Mouse (Mus musculus): ENCODE results near the gene Nucb2. TPM values are rescaled to one million over a fixed set of nuclear protein-coding genes. Genes with fewer than 3 reads are reported as not detected.
A peak's percentile ranks its signal among the peaks of the same experiment; 100 is the strongest.

Gene Nucb2
- 36.4 and 40.2 TPM in 2 replicates for polyA plus RNA-seq (2015; fragmentation: Nextera tagmentation; extraction: Ambion mirVana)

DNA sequence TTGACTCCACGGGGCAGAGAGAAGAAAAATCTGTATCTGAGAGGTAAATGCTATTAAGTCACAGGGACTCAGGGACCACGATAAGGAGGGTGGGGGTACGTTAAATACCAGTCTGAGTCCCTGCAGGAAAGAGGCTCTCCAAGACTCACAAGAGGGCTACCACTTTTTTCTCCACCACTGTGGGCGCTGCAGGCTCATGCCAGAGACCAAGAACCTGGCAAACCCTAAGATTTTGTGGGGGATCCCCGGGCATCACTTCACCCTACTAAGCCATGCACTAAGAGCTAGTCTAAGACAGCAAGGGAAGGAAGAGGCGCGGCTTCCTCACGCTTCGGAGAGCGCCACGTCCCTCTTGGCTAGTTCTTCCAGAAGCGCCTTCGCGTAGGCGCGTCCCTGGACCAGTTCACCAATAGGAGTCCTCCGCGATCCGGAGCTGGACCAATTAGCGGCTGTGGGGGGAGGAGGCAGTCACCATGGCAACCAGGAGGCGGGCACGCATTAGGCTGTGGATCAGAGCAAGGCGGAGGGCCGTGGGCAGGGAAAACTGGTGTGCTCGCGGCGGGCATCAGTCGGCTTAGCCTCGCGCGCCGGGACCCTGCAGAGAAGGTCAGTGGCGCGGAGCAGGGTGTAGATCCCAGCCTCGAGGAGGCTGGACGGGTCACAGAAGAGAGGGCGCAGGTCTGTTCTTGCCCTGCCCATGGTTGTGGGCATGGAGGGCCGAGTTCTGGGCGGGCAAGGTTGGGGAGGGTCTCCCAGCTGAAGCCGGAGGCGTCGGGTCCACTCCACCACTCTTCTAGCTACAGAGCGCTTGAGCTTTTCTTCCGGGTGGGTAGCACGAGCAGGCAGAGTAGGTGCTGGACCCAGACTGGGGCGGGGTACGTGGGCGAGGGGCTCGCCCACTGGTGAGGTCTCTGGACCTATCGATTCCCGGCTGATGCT is at the start of gene Nucb2:
TSS of gene Nucb2 (plus strand) at position 491 of the 939 bp plus-strand sequence.
- Histone ChIP-seq H3K9me3 (replicated peaks; ENCODE audit: control insufficient read depth, low read length) (no peaks in the 10 kb centered on the region), H3K27ac (ENCODE audit: low read length) (peak within 1 kb of the TSS; percentile 40; the same call in 1 of the 2 replicates), H3K4me3 (replicated peaks; ENCODE audit: low read length) (peak within 1 kb of the TSS; percentile 70), H3K4me1 (ENCODE audit: control insufficient read depth, insufficient read depth, low read length) (no peaks in the 10 kb centered on the region), H3K36me3 (ENCODE audit: control insufficient read depth, insufficient read depth, low read length) (no peaks in the 10 kb centered on the region), H3K4me2 (ENCODE audit: low read depth, low read length) (peak within 1 kb of the TSS; percentile 92), H3K9ac (ENCODE audit: low read length) (peak within 1 kb of the TSS; percentile 82), H3K27me3 (ENCODE audit: control insufficient read depth, insufficient read depth, low read length) (no peaks in the 10 kb centered on the region)
- WGBS: under 1% methylated on average over 51 of the region's 51 CpGs
- peak; percentile 100 for ATAC-seq (ENCODE audit: insufficient read depth, low FRiP score)

DNA sequence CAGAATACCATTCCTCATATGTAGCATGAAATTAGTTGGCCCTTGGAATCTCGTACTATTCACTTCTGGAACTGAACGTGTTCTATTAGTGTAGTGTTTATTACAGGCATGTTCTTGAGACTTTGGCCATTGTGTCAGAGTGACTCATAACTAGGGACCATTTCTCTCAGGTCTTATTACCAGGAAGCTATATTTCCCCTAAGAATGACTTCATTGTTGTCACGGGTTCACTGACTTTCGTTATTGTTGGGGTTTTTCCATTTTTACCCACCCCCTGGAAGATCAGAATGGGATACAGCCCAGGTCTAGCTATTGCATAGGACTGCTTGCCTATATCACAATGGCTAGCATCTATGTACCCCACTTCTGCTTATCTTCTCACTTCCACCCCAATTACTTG is 47.2 kb upstream of the Nucb2 start:
- WGBS: 63% methylated on average over 4 of the region's 4 CpGs
- no peak overlapping the region for H3K4me3 ChIP-seq (replicated peaks; ENCODE audit: low read length)
- H3K27ac ChIP-seq (ENCODE audit: low read length): no peak overlapping the region
- no peak overlapping the region for H3K9ac ChIP-seq (ENCODE audit: low read length)
- no peaks in the 10 kb centered on the region for H3K36me3 ChIP-seq (ENCODE audit: control insufficient read depth, insufficient read depth, low read length)
- H3K27me3 ChIP-seq (ENCODE audit: control insufficient read depth, insufficient read depth, low read length): no peaks in the 10 kb centered on the region
- ATAC-seq (ENCODE audit: insufficient read depth, low FRiP score): no peak
- H3K4me2 ChIP-seq (ENCODE audit: low read depth, low read length): no peak overlapping the region
- peaks cover 4% of the 10 kb centered on the region; the same call in 1 of the 2 replicates for H3K4me1 ChIP-seq (ENCODE audit: control insufficient read depth, insufficient read depth, low read length)
- H3K9me3 ChIP-seq (replicated peaks; ENCODE audit: control insufficient read depth, low read length): no peaks in the 10 kb centered on the region

DNA sequence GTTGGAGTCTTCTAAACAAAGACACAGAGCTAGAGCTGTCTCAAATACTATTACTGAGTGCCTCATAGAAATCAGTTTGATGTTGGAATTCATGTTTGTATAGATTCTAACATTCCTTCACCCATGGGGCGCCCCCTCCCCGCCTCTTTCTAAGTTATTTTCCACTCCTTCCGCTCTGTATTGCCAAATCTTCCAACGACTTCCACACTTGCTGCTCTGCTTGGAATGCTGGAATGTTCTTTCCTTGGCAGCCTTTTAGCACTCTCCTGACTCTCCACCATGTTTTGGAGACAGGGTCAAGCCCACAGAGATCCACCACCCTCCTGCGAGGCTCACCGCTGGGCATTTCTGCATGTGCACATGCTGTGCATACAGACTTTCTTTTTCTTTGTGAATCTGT is 46.8 kb upstream of the Nucb2 start:
- H3K4me3 ChIP-seq (replicated peaks; ENCODE audit: low read length): no peak overlapping the region
- ATAC-seq (ENCODE audit: insufficient read depth, low FRiP score): no peak
- H3K36me3 ChIP-seq (ENCODE audit: control insufficient read depth, insufficient read depth, low read length): no peaks in the 10 kb centered on the region
- H3K27ac ChIP-seq (ENCODE audit: low read length): peak overlapping the region; percentile 26; the same call in 1 of the 2 replicates
- H3K9me3 ChIP-seq (replicated peaks; ENCODE audit: control insufficient read depth, low read length): no peaks in the 10 kb centered on the region
- H3K9ac ChIP-seq (ENCODE audit: low read length): no peak overlapping the region
- H3K4me1 ChIP-seq (ENCODE audit: control insufficient read depth, insufficient read depth, low read length): peaks cover 4% of the 10 kb centered on the region; the same call in 1 of the 2 replicates
- no peaks in the 10 kb centered on the region for H3K27me3 ChIP-seq (ENCODE audit: control insufficient read depth, insufficient read depth, low read length)
- WGBS: 59% methylated on average over 6 of the region's 6 CpGs
- no peak overlapping the region for H3K4me2 ChIP-seq (ENCODE audit: low read depth, low read length)

DNA sequence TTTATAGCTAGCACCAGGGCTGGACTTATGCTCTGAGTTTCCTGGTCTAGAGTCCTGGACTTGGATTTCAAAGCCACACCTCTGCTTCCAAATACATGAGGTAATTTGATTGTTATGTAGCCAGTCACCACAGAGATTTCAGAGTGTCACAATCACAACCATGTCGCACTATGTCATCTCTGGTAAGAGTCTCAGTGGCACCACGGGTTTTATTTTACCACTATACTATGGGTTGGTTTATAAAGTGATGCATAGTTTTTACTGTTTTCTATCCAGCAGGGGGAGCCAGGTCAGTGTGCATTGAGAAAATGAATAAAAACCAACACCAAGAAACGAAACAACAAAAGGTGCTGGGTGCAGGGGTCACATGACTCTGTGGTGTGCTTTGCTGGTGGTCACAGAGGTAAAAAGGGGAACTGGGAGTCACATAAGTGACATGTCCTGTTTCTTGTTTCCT is 45.2 kb upstream of the Nucb2 start:
- ATAC-seq (ENCODE audit: insufficient read depth, low FRiP score): no peak
- H3K36me3 ChIP-seq (ENCODE audit: control insufficient read depth, insufficient read depth, low read length): no peaks in the 10 kb centered on the region
- H3K27me3 ChIP-seq (ENCODE audit: control insufficient read depth, insufficient read depth, low read length): no peaks in the 10 kb centered on the region
- no peak overlapping the region for H3K4me3 ChIP-seq (replicated peaks; ENCODE audit: low read length)
- WGBS: 32% methylated on average over 3 of the region's 3 CpGs
- no peak overlapping the region for H3K9ac ChIP-seq (ENCODE audit: low read length)
- no peaks in the 10 kb centered on the region for H3K9me3 ChIP-seq (replicated peaks; ENCODE audit: control insufficient read depth, low read length)
- no peak overlapping the region for H3K27ac ChIP-seq (ENCODE audit: low read length)
- no peak overlapping the region for H3K4me2 ChIP-seq (ENCODE audit: low read depth, low read length)
- peaks cover 4% of the 10 kb centered on the region; the same call in 1 of the 2 replicates for H3K4me1 ChIP-seq (ENCODE audit: control insufficient read depth, insufficient read depth, low read length)

DNA sequence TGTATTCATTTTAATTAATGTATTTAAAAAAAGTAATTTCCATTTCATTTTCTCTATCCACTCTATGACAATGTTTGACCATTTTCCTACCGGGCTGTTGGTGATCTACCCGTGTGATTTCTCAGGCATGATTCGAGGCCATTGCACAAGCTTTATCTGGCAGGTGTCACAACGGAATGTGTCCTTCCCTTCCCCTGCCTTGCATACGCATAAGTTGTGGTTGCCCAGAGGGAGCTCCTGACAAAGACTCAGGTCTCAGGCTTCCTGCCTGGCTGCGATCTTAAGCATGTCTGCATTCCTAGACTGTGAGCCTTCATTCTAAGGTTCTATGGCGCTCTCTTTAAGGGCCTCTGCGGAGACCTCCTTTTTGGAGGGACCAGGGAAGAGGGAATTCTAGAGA is 42.1 kb upstream of the Nucb2 start:
- H3K4me2 ChIP-seq (ENCODE audit: low read depth, low read length): no peak overlapping the region
- no peak overlapping the region for H3K27ac ChIP-seq (ENCODE audit: low read length)
- peaks cover 4% of the 10 kb centered on the region; the same call in 1 of the 2 replicates for H3K4me1 ChIP-seq (ENCODE audit: control insufficient read depth, insufficient read depth, low read length)
- no peak overlapping the region for H3K9ac ChIP-seq (ENCODE audit: low read length)
- no peak overlapping the region for H3K4me3 ChIP-seq (replicated peaks; ENCODE audit: low read length)
- no peaks in the 10 kb centered on the region for H3K9me3 ChIP-seq (replicated peaks; ENCODE audit: control insufficient read depth, low read length)
- no peaks in the 10 kb centered on the region for H3K36me3 ChIP-seq (ENCODE audit: control insufficient read depth, insufficient read depth, low read length)
- ATAC-seq (ENCODE audit: insufficient read depth, low FRiP score): no peak
- WGBS: 46% methylated on average over 8 of the region's 8 CpGs
- H3K27me3 ChIP-seq (ENCODE audit: control insufficient read depth, insufficient read depth, low read length): no peaks in the 10 kb centered on the region

DNA sequence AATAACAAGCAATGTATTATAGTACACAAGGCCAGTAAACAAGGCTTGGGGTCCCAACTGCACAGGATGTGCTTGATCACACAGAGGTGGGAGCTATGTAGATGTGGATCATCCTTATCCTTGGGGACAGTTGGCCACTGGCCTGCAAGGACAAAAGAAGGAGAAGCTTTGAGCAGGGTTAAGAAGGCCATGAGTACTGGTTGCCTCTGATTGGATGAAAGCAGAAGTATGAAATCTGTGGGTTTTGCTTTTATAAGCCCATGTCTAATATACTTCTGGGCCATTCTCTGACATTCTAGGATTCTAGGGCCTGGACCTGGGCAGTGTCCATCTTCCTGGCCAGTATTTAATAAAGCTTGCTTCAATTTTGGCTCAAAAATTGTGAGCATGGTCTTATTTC is 28.3 kb upstream of the Nucb2 start:
- Histone ChIP-seq H3K4me2 (ENCODE audit: low read depth, low read length) (no peak overlapping the region), H3K4me3 (replicated peaks; ENCODE audit: low read length) (no peak overlapping the region), H3K27me3 (ENCODE audit: control insufficient read depth, insufficient read depth, low read length) (no peaks in the 10 kb centered on the region), H3K36me3 (ENCODE audit: control insufficient read depth, insufficient read depth, low read length) (no peaks in the 10 kb centered on the region), H3K9me3 (replicated peaks; ENCODE audit: control insufficient read depth, low read length) (no peaks in the 10 kb centered on the region), H3K27ac (ENCODE audit: low read length) (no peak overlapping the region), H3K4me1 (ENCODE audit: control insufficient read depth, insufficient read depth, low read length) (no peaks in the 10 kb centered on the region), H3K9ac (ENCODE audit: low read length) (no peak overlapping the region)
- no peak for ATAC-seq (ENCODE audit: insufficient read depth, low FRiP score)

DNA sequence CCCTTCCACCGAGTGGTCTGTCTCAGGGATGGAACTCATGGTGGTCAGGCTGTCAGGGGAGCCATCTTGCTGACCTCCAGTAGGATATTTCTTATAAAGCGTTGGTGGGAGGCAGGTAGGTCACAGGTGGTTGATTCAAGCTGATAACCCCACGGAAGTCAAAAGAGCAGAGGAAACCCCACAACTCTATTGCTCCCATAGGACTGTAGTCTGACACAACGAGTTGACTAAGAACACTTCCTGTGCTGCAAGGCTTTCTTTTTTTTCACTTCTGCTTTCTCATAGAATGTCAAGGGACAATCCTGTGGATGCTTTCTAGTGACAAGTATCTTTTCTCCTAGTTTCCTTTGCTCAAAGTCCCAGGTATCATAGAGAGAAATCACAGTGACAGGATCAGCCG is 27.9 kb upstream of the Nucb2 start:
- no peak for ATAC-seq (ENCODE audit: insufficient read depth, low FRiP score)
- Histone ChIP-seq H3K27me3 (ENCODE audit: control insufficient read depth, insufficient read depth, low read length) (no peaks in the 10 kb centered on the region), H3K36me3 (ENCODE audit: control insufficient read depth, insufficient read depth, low read length) (no peaks in the 10 kb centered on the region), H3K9me3 (replicated peaks; ENCODE audit: control insufficient read depth, low read length) (no peaks in the 10 kb centered on the region), H3K9ac (ENCODE audit: low read length) (no peak overlapping the region), H3K4me1 (ENCODE audit: control insufficient read depth, insufficient read depth, low read length) (no peaks in the 10 kb centered on the region), H3K4me2 (ENCODE audit: low read depth, low read length) (no peak overlapping the region), H3K27ac (ENCODE audit: low read length) (no peak overlapping the region), H3K4me3 (replicated peaks; ENCODE audit: low read length) (no peak overlapping the region)
- WGBS: 72% methylated on average over 5 of the region's 5 CpGs

DNA sequence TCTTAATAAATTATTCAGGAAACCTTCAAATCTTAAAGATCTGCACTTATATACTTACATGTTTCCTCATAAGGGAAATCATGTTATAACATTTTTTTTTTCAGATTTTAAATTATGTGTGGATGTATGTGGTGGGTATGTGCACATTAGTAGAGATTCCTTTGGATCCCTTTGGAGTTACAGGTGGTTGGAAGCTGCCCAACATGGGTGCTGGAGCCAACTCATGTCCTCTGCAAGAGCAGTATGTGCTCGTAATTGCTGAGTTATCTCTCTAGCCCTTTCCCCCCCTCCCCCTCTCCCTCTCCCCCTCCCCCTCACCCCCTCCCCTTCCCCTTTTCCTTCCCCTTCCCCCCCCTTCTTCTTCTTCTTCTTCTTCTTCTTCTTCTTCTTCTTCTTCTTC is 21.1 kb upstream of the Nucb2 start:
- 45% methylated on average over 1 of the region's 1 CpGs for WGBS
- no peak for ATAC-seq (ENCODE audit: insufficient read depth, low FRiP score)
- Histone ChIP-seq H3K4me1 (ENCODE audit: control insufficient read depth, insufficient read depth, low read length) (0 out of 2 replicates have a peak, but pooled peaks cover 3% of the 10 kb centered on the region), H3K4me2 (ENCODE audit: low read depth, low read length) (no peak overlapping the region), H3K9ac (ENCODE audit: low read length) (no peak overlapping the region), H3K36me3 (ENCODE audit: control insufficient read depth, insufficient read depth, low read length) (no peaks in the 10 kb centered on the region), H3K4me3 (replicated peaks; ENCODE audit: low read length) (no peak overlapping the region), H3K27ac (ENCODE audit: low read length) (no peak overlapping the region), H3K9me3 (replicated peaks; ENCODE audit: control insufficient read depth, low read length) (no peaks in the 10 kb centered on the region), H3K27me3 (ENCODE audit: control insufficient read depth, insufficient read depth, low read length) (no peaks in the 10 kb centered on the region)

DNA sequence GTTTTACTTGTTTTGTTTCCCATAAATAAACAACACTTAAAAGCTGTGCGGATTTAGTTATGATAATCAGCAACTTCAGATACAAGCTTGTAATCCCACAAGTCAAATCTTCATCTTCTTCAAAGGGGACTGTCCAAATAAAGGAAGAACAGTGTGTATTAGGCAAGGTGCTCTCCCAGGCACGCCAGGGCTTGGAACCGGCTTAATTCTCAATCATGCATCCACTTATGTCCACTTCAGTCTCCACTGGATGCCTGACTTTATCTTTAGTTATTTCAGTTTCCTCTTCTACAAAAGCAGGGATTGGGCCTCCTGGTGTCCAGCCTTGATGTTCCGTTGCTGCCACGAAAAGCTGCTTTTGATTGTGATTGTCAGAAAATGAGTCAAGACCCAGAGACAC is 20.4 kb upstream of the Nucb2 start:
- no peak for ATAC-seq (ENCODE audit: insufficient read depth, low FRiP score)
- Histone ChIP-seq H3K27ac (ENCODE audit: low read length) (no peak overlapping the region), H3K36me3 (ENCODE audit: control insufficient read depth, insufficient read depth, low read length) (no peaks in the 10 kb centered on the region), H3K9ac (ENCODE audit: low read length) (no peak overlapping the region), H3K4me2 (ENCODE audit: low read depth, low read length) (no peak overlapping the region), H3K9me3 (replicated peaks; ENCODE audit: control insufficient read depth, low read length) (no peaks in the 10 kb centered on the region), H3K4me3 (replicated peaks; ENCODE audit: low read length) (no peak overlapping the region), H3K27me3 (ENCODE audit: control insufficient read depth, insufficient read depth, low read length) (no peaks in the 10 kb centered on the region), H3K4me1 (ENCODE audit: control insufficient read depth, insufficient read depth, low read length) (0 out of 2 replicates have a peak, but pooled peaks cover 3% of the 10 kb centered on the region)
- 71% methylated on average over 5 of the region's 5 CpGs for WGBS
